Mouse (Mus musculus): ENCODE measurements around the gene Foxn3.

DNA sequence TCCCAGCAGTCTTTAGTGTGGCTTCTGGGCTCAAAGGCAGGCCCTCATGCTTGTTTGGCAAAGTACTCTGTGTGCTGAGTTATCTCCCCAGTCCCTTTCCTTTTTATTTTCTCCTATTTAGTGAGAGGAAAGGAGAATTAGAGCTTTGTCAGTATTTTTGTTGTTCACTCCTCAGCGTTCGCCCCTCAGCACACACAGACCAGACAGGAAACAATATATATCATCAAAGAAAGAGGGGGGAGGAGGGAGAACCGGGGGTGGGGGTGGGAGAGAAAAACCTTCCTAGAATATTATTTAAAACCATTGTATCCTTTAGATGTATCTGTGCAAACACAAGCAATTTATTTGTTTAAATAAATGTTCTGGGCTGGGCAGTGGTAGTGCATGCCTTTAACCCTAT lies 47.9 kb downstream of the Foxn3 start:
- TF ChIP-seq CTCF (IDR thresholded peaks at IDR 0.05; ENCODE audit: borderline replicate concordance, insufficient read depth, low read depth, low read length) (no peak), POLR2A (IDR thresholded peaks at IDR 0.05; ENCODE audit: borderline replicate concordance, insufficient read depth, low read length) (no peak)

Data from cerebellum, adult 2 months (tissue).